Mouse (Mus musculus): ENCODE data around the gene Thumpd3. TPM values are rescaled to one million over a fixed set of nuclear protein-coding genes. Genes with fewer than 3 reads are reported as not detected.

Gene Thumpd3
- total RNA-seq, 2 experiments from 2014 or later, result 38.2 to 40.6 TPM

GRCm38 (mm10) chr6:113103765-113104164 is 57.7 kb downstream of the Thumpd3 start:
- TF ChIP-seq CTCF (conservative IDR thresholded peaks at IDR 0.05), result peak; percentile 73
- peak in 1 of 2 experiments; percentile 21 for DNase-seq (ENCODE audit: low spot score in 2 of 2)

GRCm38 (mm10) chr6:113109378-113109777 is 63.4 kb downstream of the Thumpd3 start:
- H3K27ac ChIP-seq, result no peak overlapping the region
- DNase-seq (ENCODE audit: low spot score in 2 of 2), result no peak
- TF ChIP-seq CTCF (conservative IDR thresholded peaks at IDR 0.05), result no peak

More at GRCm38 (mm10) chr6:113103765-113104164, 57.7 kb downstream of the Thumpd3 start:
- no peak overlapping the region for H3K4me3 ChIP-seq
- no peak overlapping the region for H3K27ac ChIP-seq

GRCm38 (mm10) chr6:113109956-113110355 is 63.9 kb downstream of the Thumpd3 start:
- no peak overlapping the region for H3K4me3 ChIP-seq
- TF ChIP-seq CTCF (conservative IDR thresholded peaks at IDR 0.05), result no peak
- DNase-seq (ENCODE audit: low spot score in 2 of 2), result no peak
- peak overlapping the region; percentile 46; the same call in 1 of the 2 replicates for H3K27ac ChIP-seq

More at GRCm38 (mm10) chr6:113109378-113109777, 63.4 kb downstream of the Thumpd3 start:
- no peak overlapping the region for H3K4me3 ChIP-seq

Other genes starting within 250 kb of the Thumpd3 start
- gene Srgap3, start 99.0 kb upstream of the Thumpd3 start, total RNA-seq (2021), result 100 to 1,000 TPM; 288 to 291 TPM
- 100 to 1,000 TPM; 110 to 113 TPM for gene Setd5, start 31.1 kb downstream of the Thumpd3 start, total RNA-seq (2021)
- 10 to 100 TPM; 81.3 to 83.0 TPM for gene Lhfpl4, start 149.2 kb downstream of the Thumpd3 start, total RNA-seq (2021)
- 10 to 100 TPM; 15.0 to 15.6 TPM for gene Mtmr14, start 191.6 kb downstream of the Thumpd3 start, total RNA-seq (2021)
- 10 to 100 TPM; 24.0 to 24.7 TPM for gene Cpne9, start 236.1 kb downstream of the Thumpd3 start, total RNA-seq (2021)

Measured in layer of hippocampus, adult 2 months (tissue).